Mouse (Mus musculus) monocyte, adult 5-6 weeks (primary cell): Measurements from ENCODE around the gene Hspb6. TPM values are rescaled to one million over a fixed set of nuclear protein-coding genes. Genes with fewer than 3 reads are reported as not detected.

Experiments
- ATAC-seq: fragments of 153-309, 156-312 bp; replicated peaks from 2 replicates; pipeline ENCODE4 v1.8.0; 2017; ENCODE audit warnings: mild to moderate bottlenecking; ENCODE audit not compliant: low TSS enrichment, insufficient number of reproducible peaks, severe bottlenecking, poor library complexity, low FRiP score
- total RNA-seq: library from RNA; stranded (forward); fragments of 200-1000, 200-491, 200-594 nt; gene quantifications from 3 replicates; pipeline ENCODE4 v1.2.3, GENCODE M21; 2017

Gene Hspb6
- total RNA-seq = 0.19 to 2.7 TPM (median 1.5 TPM) in 3 replicates

DNA sequence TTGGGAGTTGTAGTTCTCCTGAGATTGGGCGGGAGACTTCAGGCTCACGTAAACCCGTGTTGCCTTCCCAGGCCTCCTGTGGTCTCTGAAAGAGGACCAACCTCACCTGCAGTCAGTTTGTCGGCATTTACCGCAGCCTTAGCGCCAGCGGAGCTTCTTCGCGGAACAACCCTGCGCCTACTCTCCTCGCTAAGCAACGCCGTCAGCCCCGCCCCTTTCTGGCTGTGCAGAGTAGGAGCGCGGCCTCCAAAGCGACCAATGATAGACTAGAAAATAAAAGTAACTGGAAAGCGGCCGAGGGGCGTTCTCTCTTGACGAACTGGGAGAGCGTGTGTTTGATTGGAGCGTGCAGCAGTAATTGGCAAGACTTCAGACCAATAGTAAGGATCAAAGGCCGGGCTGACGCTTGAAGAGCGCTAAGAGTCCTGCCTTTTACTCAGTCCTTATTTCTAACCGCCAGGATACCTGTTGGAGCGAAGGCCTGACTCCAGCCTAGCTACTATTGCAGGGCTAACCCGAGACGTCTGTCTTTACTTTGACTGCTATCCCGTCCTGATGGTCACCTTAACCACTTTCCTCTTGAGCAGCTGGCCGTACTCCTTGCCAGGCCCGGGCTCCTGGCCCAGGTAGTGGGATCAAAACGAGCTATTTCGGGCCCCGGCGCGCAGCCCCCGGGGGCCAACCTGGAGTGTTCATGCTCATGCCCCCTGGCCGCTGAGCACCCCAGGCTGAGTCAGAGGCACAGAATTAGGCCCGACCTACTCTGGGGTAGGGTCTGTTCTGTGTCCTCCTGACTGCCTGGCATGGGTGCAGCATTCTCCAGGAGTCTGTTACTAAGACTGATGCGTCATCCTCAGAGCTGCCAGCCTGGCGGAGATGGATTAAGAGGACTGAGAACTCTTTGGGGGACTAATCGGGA is at the start of gene Hspb6, which contains the start of gene Proser3:
Gene Hspb6, plus strand, starts transcription at position 77 of the 919 bp plus-strand sequence.
Gene Proser3, minus strand, starts transcription at position 198 of the 919 bp plus-strand sequence.
- ATAC-seq = peak; percentile 90

DNA sequence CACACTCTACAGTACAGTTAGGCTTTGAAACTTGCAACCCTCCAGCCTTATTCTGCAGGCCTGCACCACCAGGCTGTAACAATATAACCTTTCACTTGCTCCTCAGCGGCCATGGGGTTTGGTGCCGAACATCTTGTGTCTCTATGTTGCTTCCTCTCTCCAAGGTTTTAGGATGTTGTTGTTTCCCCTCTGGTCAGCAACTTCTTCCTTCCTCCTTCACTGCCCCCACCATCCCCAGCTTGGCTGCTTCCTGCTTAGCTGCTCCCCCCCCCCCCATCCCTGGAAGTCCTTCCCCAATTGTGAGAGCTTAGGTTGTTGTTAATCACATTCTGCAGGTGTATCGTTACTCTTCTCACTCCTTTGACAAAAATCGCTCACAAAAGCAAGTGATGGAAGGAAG is 43.9 kb upstream of the Hspb6 start:
- no peak for ATAC-seq

DNA sequence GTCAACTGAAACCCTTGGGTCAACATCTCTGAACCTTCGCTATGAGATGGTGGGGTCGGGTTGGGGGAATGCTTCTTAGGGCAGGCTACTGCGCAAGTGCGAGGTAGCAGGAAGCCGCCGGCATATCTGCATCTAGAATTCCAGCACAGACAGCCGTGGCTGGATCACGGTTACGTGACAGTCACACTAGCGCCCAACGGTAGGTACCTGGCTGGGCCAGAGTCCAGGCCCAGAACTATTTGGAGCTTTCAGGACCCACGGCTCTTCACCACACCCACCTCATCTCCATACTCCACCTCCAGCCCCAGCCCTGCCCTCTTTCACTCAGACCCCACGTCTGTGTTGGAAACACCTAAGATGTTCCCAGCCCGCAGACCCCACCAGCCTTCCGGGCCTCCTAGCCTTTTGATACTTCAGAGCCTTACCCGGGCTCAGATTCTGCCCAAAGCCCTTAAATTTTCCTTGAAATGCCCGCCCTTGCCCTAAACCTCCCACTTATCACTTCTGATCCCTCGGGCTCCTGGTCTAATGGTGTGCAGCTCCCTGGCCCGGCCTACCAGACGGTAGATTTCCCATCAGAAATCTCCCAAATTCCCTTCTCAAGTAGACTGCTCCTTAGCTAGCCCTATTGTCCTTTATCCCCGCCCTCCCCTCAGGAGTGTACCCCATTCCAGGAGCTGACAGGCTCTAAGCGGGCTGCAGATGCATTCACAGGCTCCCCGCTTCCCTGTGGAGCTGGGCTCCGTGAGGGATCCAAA is 36.8 kb upstream of the Hspb6 start:
- no peak for ATAC-seq

DNA sequence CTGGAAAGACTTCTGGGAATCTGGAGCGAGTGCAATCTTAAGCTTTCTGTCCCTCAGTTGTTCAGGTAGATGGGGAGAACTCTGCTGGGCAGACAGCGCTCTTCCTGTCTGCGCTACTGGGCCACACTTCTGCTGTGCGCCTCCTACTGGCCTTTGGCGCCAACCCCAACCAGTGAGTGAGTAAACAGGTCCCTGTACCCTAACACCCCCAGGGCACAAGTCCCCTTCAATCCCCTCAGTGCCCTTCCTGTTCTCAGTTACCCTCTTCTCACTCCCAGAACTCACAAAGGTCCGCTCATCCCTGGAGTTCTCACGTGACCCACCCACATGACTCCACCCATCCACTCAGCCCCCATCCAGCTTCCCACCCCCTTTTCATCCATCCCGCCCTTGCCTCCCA is 33.7 kb upstream of the Hspb6 start:
- ATAC-seq = no peak

DNA sequence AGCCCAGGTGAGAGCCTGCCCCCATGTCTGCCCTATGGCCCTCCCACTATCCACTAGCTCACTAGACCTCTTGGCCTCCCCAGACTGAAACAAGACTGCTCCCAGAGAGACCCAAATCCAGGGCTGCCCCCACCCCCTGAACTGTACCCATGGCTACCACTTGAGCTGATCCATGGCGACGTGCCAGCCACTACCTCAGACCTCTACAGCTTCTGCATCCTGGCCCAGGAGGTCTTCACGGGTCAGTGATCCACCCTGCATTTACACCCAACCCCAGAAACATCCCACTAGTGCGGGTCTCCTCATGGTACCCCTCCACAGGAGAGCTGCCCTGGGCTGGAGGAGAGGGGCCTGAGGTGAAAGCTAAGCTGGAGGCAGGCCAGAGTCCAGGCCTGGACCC is 31.6 kb upstream of the Hspb6 start:
- no peak for ATAC-seq

DNA sequence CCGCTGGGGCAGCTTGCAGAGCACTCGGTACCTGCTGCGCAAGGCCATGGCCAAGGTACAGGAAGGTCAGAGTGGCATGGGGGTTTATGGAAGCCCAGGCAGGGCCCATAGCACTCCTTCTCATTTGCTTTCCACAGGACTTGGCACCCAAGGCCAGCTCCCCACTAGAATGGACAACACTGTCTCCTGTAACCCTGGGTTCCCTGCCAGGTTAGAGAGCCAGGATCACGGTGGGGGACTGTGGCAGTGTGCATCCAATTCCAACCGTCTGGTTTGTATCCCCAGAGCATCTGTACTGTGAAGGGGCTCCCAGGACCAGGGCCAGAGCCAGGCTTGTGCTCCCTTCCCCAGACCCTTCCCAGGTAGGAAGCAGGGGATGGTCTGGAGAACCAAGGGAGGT is 31.1 kb upstream of the Hspb6 start:
- ATAC-seq = no peak

DNA sequence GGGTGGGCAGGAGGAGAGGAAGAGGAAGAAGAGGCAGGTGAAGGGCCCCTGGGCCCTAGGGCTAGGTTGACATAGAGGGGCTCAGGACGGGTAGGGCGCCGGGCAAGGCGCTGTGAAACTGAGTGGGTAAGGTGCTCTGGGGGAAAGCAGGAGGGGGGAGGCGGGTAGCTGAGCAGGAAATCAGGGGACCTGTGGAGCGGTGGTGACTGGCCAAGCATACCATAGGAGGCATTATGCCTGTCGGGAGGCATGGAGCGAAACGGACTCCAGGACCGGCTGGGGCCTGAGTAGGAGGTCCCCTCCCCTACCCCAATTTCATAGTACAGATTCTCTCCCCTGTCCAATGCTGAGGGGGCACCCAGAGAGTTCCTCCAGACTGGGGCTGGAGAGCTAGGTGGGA is 29.1 kb upstream of the Hspb6 start:
- no peak for ATAC-seq

DNA sequence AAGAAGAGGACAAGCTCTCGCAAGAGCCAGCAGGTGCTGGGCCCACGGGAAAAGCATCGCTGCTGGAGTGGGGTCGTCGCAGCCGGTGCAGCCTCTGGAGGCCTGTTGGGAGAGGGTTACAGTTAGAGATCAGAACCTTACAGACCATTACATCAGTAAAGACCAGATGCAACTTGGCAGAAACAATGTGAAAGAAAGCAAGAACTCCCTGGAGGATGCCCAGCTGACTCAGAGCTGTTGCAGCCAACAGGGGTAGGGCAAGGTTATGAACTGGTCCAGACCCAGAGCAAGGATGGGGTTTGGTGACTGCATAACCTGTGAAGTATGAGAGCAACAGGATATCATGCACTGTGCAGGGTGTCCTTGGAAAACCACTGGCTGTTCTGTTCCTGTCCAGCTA is 27.5 kb upstream of the Hspb6 start:
- ATAC-seq = no peak

DNA sequence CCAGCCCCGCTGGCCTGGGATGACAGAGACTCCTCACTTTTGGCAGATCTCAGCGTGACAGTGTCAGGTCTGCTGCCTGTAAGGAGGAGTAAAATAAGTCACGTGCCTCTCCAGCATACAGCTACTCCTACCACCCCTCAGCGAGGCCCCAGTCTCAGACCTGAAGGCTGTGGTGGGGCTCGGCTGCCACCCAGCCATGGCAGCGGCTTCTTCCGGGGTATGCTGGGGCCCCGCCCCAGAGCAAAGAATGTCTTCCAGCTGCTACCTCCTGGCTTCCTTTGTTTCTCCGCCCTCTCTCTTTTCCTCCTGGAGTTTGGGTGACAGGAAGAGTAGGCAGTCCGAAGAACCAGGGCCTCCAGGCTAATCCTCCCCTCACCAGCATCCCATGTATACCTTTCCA is 26.0 kb upstream of the Hspb6 start:
- ATAC-seq = no peak

DNA sequence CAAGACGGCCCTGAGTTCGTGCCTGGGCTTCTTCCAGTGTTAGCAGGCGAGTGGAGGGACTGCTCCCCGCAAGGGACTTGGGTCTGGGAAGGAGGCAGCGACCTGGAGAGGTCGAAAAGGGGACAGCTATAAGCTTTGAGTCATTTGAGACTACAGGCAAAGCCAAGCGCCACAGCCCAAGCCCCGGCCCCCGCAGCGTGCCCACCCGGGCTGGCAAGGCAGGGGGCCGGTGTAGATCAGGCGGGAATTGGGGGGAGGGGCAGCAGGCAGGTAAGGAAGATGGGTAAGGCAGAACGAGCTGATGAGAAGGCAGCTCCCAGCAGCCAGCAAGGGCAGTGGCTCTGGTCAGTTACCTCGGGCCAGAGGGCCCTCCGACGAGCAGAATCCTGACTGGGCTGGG is 25.6 kb upstream of the Hspb6 start:
- ATAC-seq = no peak

DNA sequence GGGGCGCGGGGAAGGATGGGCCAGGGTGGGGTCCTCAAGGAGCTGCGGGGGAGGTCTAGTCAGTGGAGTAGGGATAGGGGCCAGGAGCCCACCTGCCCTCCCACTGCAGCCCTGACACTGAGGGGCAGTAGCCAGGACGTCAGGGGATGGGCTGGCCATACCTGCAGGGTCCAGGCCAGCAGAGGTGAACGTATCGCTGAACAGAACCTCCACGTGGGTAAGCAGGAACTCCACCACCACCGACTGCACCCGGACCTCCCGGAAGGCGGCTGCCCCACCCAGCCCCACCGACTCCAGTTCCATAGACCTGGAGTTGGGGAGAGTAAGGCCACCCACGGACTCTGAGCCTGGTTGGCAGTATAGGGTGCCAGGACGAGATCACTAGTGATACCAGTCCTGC is 25.0 kb upstream of the Hspb6 start:
- no peak for ATAC-seq

DNA sequence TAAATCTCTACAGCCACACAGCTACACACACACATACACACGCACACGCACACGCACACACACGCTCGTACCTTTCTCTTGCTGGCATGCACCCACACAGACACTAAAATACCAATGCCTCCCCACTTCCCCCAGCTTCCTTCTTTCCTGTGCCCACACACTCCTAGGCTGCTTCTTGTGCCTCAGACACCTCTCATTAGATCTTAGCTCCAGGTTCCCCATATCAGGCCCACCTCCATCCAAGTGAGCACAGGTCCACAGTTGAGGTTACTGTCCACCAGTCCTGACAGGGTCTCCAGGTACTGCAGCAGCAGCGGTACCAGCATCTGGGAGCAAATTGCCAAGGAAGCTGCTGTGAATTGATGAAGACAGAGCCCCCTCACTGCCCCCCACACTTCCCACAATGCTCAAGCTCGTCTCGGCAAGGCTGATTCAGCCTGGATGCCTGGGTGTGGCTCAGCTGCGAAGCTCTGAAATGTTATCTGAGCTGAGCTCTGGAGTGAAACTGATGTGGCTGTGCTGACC is 20.6 kb upstream of the Hspb6 start:
- ATAC-seq = no peak

DNA sequence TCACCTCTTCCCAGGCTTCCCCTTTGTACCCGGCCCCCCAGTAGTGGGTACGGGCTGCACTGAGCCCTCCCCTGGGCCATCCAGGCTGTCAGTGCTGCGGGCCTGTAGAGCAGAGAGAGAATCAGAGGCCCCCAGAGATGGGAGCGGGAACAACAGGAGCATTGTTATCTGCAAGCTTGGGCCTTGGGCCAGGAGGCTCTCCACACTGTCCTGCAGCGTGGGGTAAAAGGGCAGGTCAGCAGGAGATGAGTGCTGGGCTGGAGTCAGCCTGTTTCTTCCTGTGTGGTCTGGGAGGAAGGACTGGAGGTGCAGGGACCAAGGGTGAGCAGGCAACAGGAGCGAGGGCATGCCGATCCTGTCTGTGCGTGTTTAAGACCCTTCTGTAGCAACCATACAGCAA is 19.0 kb upstream of the Hspb6 start:
- no peak for ATAC-seq

DNA sequence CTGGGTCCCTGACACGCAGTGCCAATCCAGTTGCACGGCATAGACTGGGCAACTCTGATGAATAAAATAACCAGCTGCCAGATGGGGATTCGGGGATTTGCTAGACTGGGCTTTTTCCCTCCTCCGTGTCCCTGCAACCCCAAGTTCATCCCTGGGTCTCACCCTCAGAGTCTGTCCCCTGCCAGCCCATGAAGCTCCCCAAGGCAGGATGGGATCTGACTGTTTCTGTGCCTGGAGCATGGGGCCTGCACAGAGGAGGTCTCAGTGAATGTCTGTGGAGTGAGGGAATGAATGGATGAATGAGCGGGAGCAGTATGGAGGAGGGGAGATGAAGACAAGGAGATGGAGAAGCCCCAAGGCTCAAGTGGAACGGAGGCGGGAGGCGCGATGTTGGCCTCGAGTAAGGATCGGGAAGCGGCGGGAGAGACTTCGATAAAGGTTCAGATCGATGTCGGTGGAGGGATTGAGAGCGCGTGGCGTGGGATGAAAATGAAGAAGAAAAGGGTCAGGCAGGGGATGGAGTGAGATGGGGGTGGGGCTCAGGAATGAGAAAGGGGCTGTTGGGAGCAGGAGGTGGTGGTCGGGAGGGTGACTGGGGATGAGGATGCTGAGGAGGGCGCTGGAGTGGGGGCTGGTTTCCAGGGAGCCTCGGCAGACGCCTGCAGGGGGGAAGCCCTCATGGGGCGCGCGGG is 17.9 kb upstream of the Hspb6 start:
- no peak; the same call in 1 of the 2 replicates for ATAC-seq

DNA sequence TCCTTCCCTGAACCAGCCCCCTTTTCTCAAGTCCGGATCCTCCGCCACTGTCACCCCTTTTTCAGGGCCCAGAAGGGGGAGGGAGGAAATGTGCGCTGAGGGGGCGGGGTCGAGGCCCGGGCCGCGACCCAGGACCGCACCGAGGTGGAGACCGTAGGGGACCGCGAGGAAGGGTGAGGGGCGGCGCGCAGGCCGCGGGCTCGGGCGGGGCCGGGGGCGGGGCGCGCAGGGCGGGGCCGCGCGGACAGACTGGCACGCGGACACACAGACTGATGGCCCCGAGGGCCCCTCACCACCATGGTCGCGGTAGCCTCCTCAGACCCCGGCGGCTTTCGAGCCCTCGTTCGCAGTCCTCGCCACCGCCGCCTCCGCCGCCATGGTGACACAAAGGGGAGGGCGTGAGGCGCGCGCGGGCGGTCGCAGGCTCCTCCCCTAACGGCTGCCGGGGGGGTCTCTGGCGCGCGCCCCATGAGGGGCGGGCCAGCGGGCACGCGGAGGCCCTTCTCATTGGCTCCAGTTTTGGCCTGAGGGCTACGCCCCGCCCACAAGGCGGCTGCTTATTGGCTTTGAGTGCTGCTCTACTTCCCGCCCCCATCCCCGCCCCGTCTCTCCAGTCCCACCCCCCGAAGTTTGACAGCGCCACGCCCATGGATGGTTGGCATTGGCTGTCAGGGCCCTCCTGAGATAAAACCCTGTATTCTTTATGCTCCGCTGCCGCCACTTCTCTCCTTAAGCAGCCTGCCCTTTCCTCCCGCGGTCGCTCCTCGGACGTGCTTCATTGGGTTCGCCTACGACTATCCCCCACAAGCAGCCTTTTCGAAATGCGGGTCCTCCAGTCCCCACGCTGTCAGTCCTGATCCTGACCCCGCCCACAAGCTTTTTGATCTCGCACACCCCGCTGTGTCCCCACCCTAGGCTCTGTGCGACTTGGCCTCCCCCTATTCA is 17.1 kb upstream of the Hspb6 start, which contains the start of gene Arhgap33:
Gene Arhgap33, minus strand, starts transcription at position 428 of the 945 bp plus-strand sequence.
- ATAC-seq = peak; percentile 89

DNA sequence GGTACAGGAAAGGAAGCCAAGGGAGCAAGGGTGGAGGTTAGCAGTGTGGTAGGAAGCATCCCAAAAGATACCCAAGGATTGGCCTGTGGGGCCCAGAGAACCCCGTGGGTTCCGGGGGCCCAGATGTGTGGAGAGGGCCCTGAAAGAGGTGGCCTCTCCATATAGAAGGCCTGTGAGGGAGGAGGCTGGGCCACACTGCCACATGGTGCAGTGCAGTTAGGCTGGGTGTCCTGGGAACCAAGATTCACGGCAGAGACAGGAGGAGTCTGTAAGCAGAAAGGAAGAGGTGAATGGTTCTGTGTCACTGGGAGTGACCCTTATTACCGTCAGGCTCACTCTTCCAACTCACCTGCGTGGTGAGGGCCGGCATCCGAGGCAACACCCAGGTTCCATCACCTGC is 11.4 kb upstream of the Hspb6 start:
- no peak; the same call in 1 of the 2 replicates for ATAC-seq

DNA sequence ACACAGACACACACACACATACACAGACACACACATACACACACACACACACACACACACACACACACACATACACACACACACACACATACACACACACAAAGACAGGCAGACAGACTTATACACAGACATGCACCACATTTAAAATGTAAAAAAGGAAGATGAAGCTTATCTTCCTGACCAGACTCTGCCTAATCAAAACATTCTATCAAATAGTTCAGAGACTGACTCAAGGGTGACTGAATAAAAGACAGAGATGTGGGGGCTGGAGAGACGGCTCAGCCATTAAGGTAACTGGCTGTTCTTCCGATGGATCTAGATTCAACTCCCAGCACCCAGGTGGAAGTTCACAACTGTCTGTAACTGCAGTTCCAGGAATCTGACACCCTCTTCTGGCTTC is 7.7 kb upstream of the Hspb6 start:
- ATAC-seq = no peak

DNA sequence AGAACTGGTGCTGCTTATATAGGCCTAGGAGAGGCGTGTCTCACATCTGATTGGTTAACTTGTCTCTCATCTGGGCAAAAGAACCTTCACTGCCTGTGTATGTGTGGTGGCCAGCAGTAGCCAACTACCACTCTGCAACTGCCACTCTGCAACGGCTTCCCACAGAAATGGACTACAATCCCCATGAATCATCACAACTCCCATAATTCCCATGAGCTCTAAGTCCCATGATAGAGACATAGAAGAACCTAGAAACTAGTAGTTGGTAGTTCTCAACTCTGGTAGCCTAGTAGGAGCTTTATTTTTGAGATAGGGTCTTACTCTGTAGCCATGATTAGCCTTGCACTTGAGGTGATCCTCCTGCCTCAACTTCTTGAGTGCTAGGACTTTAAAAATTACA is 2.1 kb upstream of the Hspb6 start:
- ATAC-seq = no peak
